Mouse (Mus musculus): ENCODE data around the gene Gm20812. TPM values are rescaled to one million over a fixed set of nuclear protein-coding genes. Genes with fewer than 3 reads are reported as not detected.
"Not testable (repeated sequence)": the region's sequence is repeated elsewhere in the genome, so short reads cannot be mapped to it uniquely, and the experiment has no call there.

Gm20812 gene
- total RNA-seq (2021) = not detected

GRCm38 (mm10) chrY:12381681-12382080 is at the start of gene Gm20812:
Gene Gm20812 (plus strand): TSS chrY:12381981.
- DNase-seq = not testable (repeated sequence)

Other genes starting within 250 kb of the Gm20812 start
- gene Gm29554, start 108.0 kb upstream of the Gm20812 start, total RNA-seq (2021) = not detected

Measured in heart, postnatal 4 days (tissue).